Mouse (Mus musculus): ENCODE data around the gene Gm16253. TPM values are rescaled to one million over a fixed set of nuclear protein-coding genes. Genes with fewer than 3 reads are reported as not detected.

Gene Gm16253
- polyA plus RNA-seq, 1 experiment from 2014 or later, result 0.46 TPM

- H3K9me3 ChIP-seq (ENCODE audit: control insufficient read depth, low read length), result no peaks in the 10 kb centered on the region
- no peaks in the 10 kb centered on the region for H3K36me3 ChIP-seq (ENCODE audit: control insufficient read depth, insufficient read depth, low read length)
- DNase-seq (ENCODE audit: low spot score), result no peak
- no peak overlapping the region for H3K9ac ChIP-seq (ENCODE audit: low read depth, low read length)
- WGBS, result 91% methylated on average over 8 of the region's 8 CpGs
- no peak overlapping the region for H3K27ac ChIP-seq (ENCODE audit: low read depth, low read length)
- no peak overlapping the region for H3K4me2 ChIP-seq (replicated peaks; ENCODE audit: low read depth, low read length)
- no peaks in the 10 kb centered on the region for H3K4me1 ChIP-seq (replicated peaks; ENCODE audit: control insufficient read depth, insufficient read depth, low read length)
- ATAC-seq (ENCODE audit: low FRiP score), result no peak
- no peaks in the 10 kb centered on the region for H3K27me3 ChIP-seq (ENCODE audit: control insufficient read depth, insufficient read depth, low read length)
- H3K4me3 ChIP-seq (ENCODE audit: low read depth, low read length), result no peak overlapping the region
Observed at GRCm38 (mm10) chr3:96566661-96567450, 9.9 kb upstream of the Gm16253 start.

GRCm38 (mm10) chr3:96568605-96569004, 8.2 kb upstream of the Gm16253 start:
- 75% methylated on average over 8 of the region's 8 CpGs for WGBS
- H3K9me3 ChIP-seq (ENCODE audit: control insufficient read depth, low read length), result no peaks in the 10 kb centered on the region
- H3K36me3 ChIP-seq (ENCODE audit: control insufficient read depth, insufficient read depth, low read length), result no peaks in the 10 kb centered on the region
- H3K4me2 ChIP-seq (replicated peaks; ENCODE audit: low read depth, low read length), result no peak overlapping the region
- H3K4me1 ChIP-seq (replicated peaks; ENCODE audit: control insufficient read depth, insufficient read depth, low read length), result no peaks in the 10 kb centered on the region
- DNase-seq (ENCODE audit: low spot score) (no peak), ATAC-seq (ENCODE audit: low FRiP score) (no peak)
- H3K27me3 ChIP-seq (ENCODE audit: control insufficient read depth, insufficient read depth, low read length), result no peaks in the 10 kb centered on the region
- H3K9ac ChIP-seq (ENCODE audit: low read depth, low read length), result no peak overlapping the region
- H3K27ac ChIP-seq (ENCODE audit: low read depth, low read length), result no peak overlapping the region
- H3K4me3 ChIP-seq (ENCODE audit: low read depth, low read length), result no peak overlapping the region

- Histone ChIP-seq H3K27me3 (ENCODE audit: control insufficient read depth, insufficient read depth, low read length) (no peaks in the 10 kb centered on the region), H3K9me3 (ENCODE audit: control insufficient read depth, low read length) (no peaks in the 10 kb centered on the region), H3K9ac (ENCODE audit: low read depth, low read length) (no peak overlapping the region), H3K4me1 (replicated peaks; ENCODE audit: control insufficient read depth, insufficient read depth, low read length) (no peaks in the 10 kb centered on the region), H3K4me2 (replicated peaks; ENCODE audit: low read depth, low read length) (no peak overlapping the region), H3K27ac (ENCODE audit: low read depth, low read length) (no peak overlapping the region), H3K36me3 (ENCODE audit: control insufficient read depth, insufficient read depth, low read length) (no peaks in the 10 kb centered on the region), H3K4me3 (ENCODE audit: low read depth, low read length) (no peak overlapping the region)
- 83% methylated on average over 13 of the region's 13 CpGs for WGBS
- DNase-seq (ENCODE audit: low spot score) (no peak), ATAC-seq (ENCODE audit: low FRiP score) (no peak)
Observed at GRCm38 (mm10) chr3:96569506-96569905, 7.3 kb upstream of the Gm16253 start.

GRCm38 (mm10) chr3:96569966-96570605, 6.7 kb upstream of the Gm16253 start:
- no peak overlapping the region for H3K4me3 ChIP-seq (ENCODE audit: low read depth, low read length)
- DNase-seq (ENCODE audit: low spot score) (no peak), ATAC-seq (ENCODE audit: low FRiP score) (no peak)
- no peak overlapping the region for H3K9ac ChIP-seq (ENCODE audit: low read depth, low read length)
- no peaks in the 10 kb centered on the region for H3K27me3 ChIP-seq (ENCODE audit: control insufficient read depth, insufficient read depth, low read length)
- H3K4me1 ChIP-seq (replicated peaks; ENCODE audit: control insufficient read depth, insufficient read depth, low read length), result no peaks in the 10 kb centered on the region
- no peak overlapping the region for H3K27ac ChIP-seq (ENCODE audit: low read depth, low read length)
- no peaks in the 10 kb centered on the region for H3K36me3 ChIP-seq (ENCODE audit: control insufficient read depth, insufficient read depth, low read length)
- H3K9me3 ChIP-seq (ENCODE audit: control insufficient read depth, low read length), result no peaks in the 10 kb centered on the region
- no peak overlapping the region for H3K4me2 ChIP-seq (replicated peaks; ENCODE audit: low read depth, low read length)
- WGBS, result 88% methylated on average over 11 of the region's 11 CpGs

- H3K4me2 ChIP-seq (replicated peaks; ENCODE audit: low read depth, low read length), result no peak overlapping the region
- ATAC-seq (ENCODE audit: low FRiP score) (no peak), DNase-seq (ENCODE audit: low spot score) (no peak)
- no peaks in the 10 kb centered on the region for H3K9me3 ChIP-seq (ENCODE audit: control insufficient read depth, low read length)
- no peaks in the 10 kb centered on the region for H3K36me3 ChIP-seq (ENCODE audit: control insufficient read depth, insufficient read depth, low read length)
- H3K4me1 ChIP-seq (replicated peaks; ENCODE audit: control insufficient read depth, insufficient read depth, low read length), result no peaks in the 10 kb centered on the region
- H3K4me3 ChIP-seq (ENCODE audit: low read depth, low read length), result no peak overlapping the region
- H3K27me3 ChIP-seq (ENCODE audit: control insufficient read depth, insufficient read depth, low read length), result no peaks in the 10 kb centered on the region
- no peak overlapping the region for H3K27ac ChIP-seq (ENCODE audit: low read depth, low read length)
- no peak overlapping the region for H3K9ac ChIP-seq (ENCODE audit: low read depth, low read length)
- 78% methylated on average over 7 of the region's 7 CpGs for WGBS
Observed at GRCm38 (mm10) chr3:96570643-96571042, 6.1 kb upstream of the Gm16253 start.

GRCm38 (mm10) chr3:96571336-96571735, 5.4 kb upstream of the Gm16253 start:
- no peaks in the 10 kb centered on the region for H3K27me3 ChIP-seq (ENCODE audit: control insufficient read depth, insufficient read depth, low read length)
- no peak overlapping the region for H3K27ac ChIP-seq (ENCODE audit: low read depth, low read length)
- ATAC-seq (ENCODE audit: low FRiP score) (no peak), DNase-seq (ENCODE audit: low spot score) (no peak)
- no peak overlapping the region for H3K9ac ChIP-seq (ENCODE audit: low read depth, low read length)
- H3K4me2 ChIP-seq (replicated peaks; ENCODE audit: low read depth, low read length), result no peak overlapping the region
- H3K36me3 ChIP-seq (ENCODE audit: control insufficient read depth, insufficient read depth, low read length), result no peaks in the 10 kb centered on the region
- H3K4me1 ChIP-seq (replicated peaks; ENCODE audit: control insufficient read depth, insufficient read depth, low read length), result no peaks in the 10 kb centered on the region
- no peaks in the 10 kb centered on the region for H3K9me3 ChIP-seq (ENCODE audit: control insufficient read depth, low read length)
- no peak overlapping the region for H3K4me3 ChIP-seq (ENCODE audit: low read depth, low read length)
- WGBS, result 65% methylated on average over 2 of the region's 2 CpGs

- Histone ChIP-seq H3K4me2 (replicated peaks; ENCODE audit: low read depth, low read length) (no peak overlapping the region), H3K4me3 (ENCODE audit: low read depth, low read length) (no peak overlapping the region), H3K27me3 (ENCODE audit: control insufficient read depth, insufficient read depth, low read length) (no peaks in the 10 kb centered on the region), H3K36me3 (ENCODE audit: control insufficient read depth, insufficient read depth, low read length) (no peaks in the 10 kb centered on the region), H3K9ac (ENCODE audit: low read depth, low read length) (no peak overlapping the region), H3K27ac (ENCODE audit: low read depth, low read length) (no peak overlapping the region), H3K9me3 (ENCODE audit: control insufficient read depth, low read length) (no peaks in the 10 kb centered on the region), H3K4me1 (replicated peaks; ENCODE audit: control insufficient read depth, insufficient read depth, low read length) (peaks cover 3% of the 10 kb centered on the region; the same call in 1 of the 2 replicates)
- DNase-seq (ENCODE audit: low spot score) (no peak), ATAC-seq (ENCODE audit: low FRiP score) (no peak)
- 73% methylated on average over 15 of the region's 16 CpGs for WGBS
Observed at GRCm38 (mm10) chr3:96571896-96572698, 4.7 kb upstream of the Gm16253 start.

- ATAC-seq (ENCODE audit: low FRiP score) (no peak), DNase-seq (ENCODE audit: low spot score) (no peak)
- no peaks in the 10 kb centered on the region for H3K27me3 ChIP-seq (ENCODE audit: control insufficient read depth, insufficient read depth, low read length)
- H3K4me1 ChIP-seq (replicated peaks; ENCODE audit: control insufficient read depth, insufficient read depth, low read length), result peaks cover 3% of the 10 kb centered on the region; the same call in 1 of the 2 replicates
- H3K4me2 ChIP-seq (replicated peaks; ENCODE audit: low read depth, low read length), result no peak overlapping the region
- H3K4me3 ChIP-seq (ENCODE audit: low read depth, low read length), result no peak overlapping the region
- no peak overlapping the region for H3K9ac ChIP-seq (ENCODE audit: low read depth, low read length)
- WGBS, result 74% methylated on average over 19 of the region's 19 CpGs
- H3K36me3 ChIP-seq (ENCODE audit: control insufficient read depth, insufficient read depth, low read length), result no peaks in the 10 kb centered on the region
- no peaks in the 10 kb centered on the region for H3K9me3 ChIP-seq (ENCODE audit: control insufficient read depth, low read length)
- H3K27ac ChIP-seq (ENCODE audit: low read depth, low read length), result no peak overlapping the region
Observed at GRCm38 (mm10) chr3:96573611-96574511, 2.9 kb upstream of the Gm16253 start.

Measured in hindbrain, embryonic 11.5 days (tissue).